Mouse (Mus musculus): ENCODE measurements around the gene Rhd.

DNA sequence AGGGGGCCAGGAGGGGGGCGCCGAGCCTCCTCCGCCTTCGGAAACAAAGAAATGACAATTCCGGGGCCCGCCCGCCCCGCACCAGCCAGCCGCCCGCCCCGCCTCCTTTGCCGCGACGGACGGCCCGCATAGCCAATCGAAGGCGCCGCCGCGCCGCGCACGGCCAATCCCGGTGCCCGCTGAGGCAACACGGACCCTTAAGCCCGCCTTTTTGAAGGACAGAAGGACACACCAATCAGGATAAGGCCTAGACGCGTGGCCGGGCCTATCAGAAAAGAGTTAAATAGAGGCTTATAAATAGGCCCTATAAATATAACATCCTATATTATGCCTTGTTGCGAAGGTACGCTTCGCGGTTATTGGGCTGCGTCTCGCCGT, 11.1 kb upstream of the Rhd start, which contains the start of gene Maco1:
- TF ChIP-seq POLR2A (IDR thresholded peaks at IDR 0.05; ENCODE audit: extremely low read depth, insufficient read depth, low read length) (peak; percentile 49; the same call in 1 of the 2 replicates), CTCF (IDR thresholded peaks at IDR 0.05; ENCODE audit: low read depth, low read length) (no peak)
